Mouse (Mus musculus): ENCODE data around the gene Oas1h.
"Not testable (repeated sequence)": the region's sequence is repeated elsewhere in the genome, so short reads cannot be mapped to it uniquely, and the experiment has no call there.

The Oas1h gene

GRCm38 (mm10) chr5:120881681-120882080 is 20.5 kb downstream of the Oas1h start:
- not testable (repeated sequence) for DNase-seq (ENCODE audit: low read depth, low spot score)

GRCm38 (mm10) chr5:120887413-120887812 is 26.2 kb downstream of the Oas1h start, which contains the start of gene Oas1g:
Gene Oas1g, minus strand, starts transcription at chr5:120887613.
- DNase-seq (ENCODE audit: low read depth, low spot score): peak; percentile 76

GRCm38 (mm10) chr5:120887831-120888230 is 26.6 kb downstream of the Oas1h start:
- peak; percentile 56 for DNase-seq (ENCODE audit: low read depth, low spot score)

- peak; percentile 97 for DNase-seq (ENCODE audit: low read depth, low spot score)
Observed at GRCm38 (mm10) chr5:120888294-120888815, 27.1 kb downstream of the Oas1h start.

- no peak for DNase-seq (ENCODE audit: low read depth, low spot score)
Observed at GRCm38 (mm10) chr5:120890026-120890425, 28.8 kb downstream of the Oas1h start.

- no peak for DNase-seq (ENCODE audit: low read depth, low spot score)
Observed at GRCm38 (mm10) chr5:120890991-120891390, 29.8 kb downstream of the Oas1h start.

- not testable (repeated sequence) for DNase-seq (ENCODE audit: low read depth, low spot score)
Observed at GRCm38 (mm10) chr5:120891566-120892242, 30.5 kb downstream of the Oas1h start.

- DNase-seq (ENCODE audit: low read depth, low spot score): peak; percentile 61
Observed at GRCm38 (mm10) chr5:120892243-120892660, 31.0 kb downstream of the Oas1h start.

- not testable (repeated sequence) for DNase-seq (ENCODE audit: low read depth, low spot score)
Observed at GRCm38 (mm10) chr5:120893866-120894265, 32.6 kb downstream of the Oas1h start.

- peak; percentile 91 for DNase-seq (ENCODE audit: low read depth, low spot score)
Observed at GRCm38 (mm10) chr5:120894692-120895091, 33.5 kb downstream of the Oas1h start.

- DNase-seq (ENCODE audit: low read depth, low spot score): peak; percentile 93
Observed at GRCm38 (mm10) chr5:120895231-120895900, 34.1 kb downstream of the Oas1h start.

GRCm38 (mm10) chr5:120898307-120898706 is 37.1 kb downstream of the Oas1h start:
- no peak for DNase-seq (ENCODE audit: low read depth, low spot score)

GRCm38 (mm10) chr5:120898726-120899125 is 37.5 kb downstream of the Oas1h start:
- no peak for DNase-seq (ENCODE audit: low read depth, low spot score)

- DNase-seq (ENCODE audit: low read depth, low spot score): no peak
Observed at GRCm38 (mm10) chr5:120900666-120901065, 39.4 kb downstream of the Oas1h start.

GRCm38 (mm10) chr5:120902056-120902455 is 40.8 kb downstream of the Oas1h start:
- no peak for DNase-seq (ENCODE audit: low read depth, low spot score)

GRCm38 (mm10) chr5:120906791-120907733 is 45.8 kb downstream of the Oas1h start, which contains the start of gene Oas1a:
Gene Oas1a, minus strand, starts transcription at chr5:120907521.
- DNase-seq (ENCODE audit: low read depth, low spot score): peak; percentile 77

- DNase-seq (ENCODE audit: low read depth, low spot score): peak; percentile 72
Observed at GRCm38 (mm10) chr5:120908196-120908920, 47.1 kb downstream of the Oas1h start.

- DNase-seq (ENCODE audit: low read depth, low spot score): not testable (repeated sequence)
Observed at GRCm38 (mm10) chr5:120914204-120914603, 53.0 kb downstream of the Oas1h start, which contains the start of gene Oas1d. Gene Oas1d, plus strand, starts transcription at chr5:120914536.

GRCm38 (mm10) chr5:120919156-120919935 is 58.1 kb downstream of the Oas1h start:
- not testable (repeated sequence) for DNase-seq (ENCODE audit: low read depth, low spot score)

- DNase-seq (ENCODE audit: low read depth, low spot score): no peak
Observed at GRCm38 (mm10) chr5:120920296-120920695, 59.1 kb downstream of the Oas1h start.
